16 mouse cellular contexts compared by ENCODE assay signal in genomic region chr5:30739595-30739994, GRCm38 (mm10). TPM values are rescaled to one million over a fixed set of nuclear protein-coding genes. Genes with fewer than 3 reads are reported as not detected.
DNase-seq lines count a peak whose midpoint lies in the region; ATAC-seq and TF ChIP-seq lines count a peak whose summit lies in the region.
"Had no signal": no experiment of that assay in that cellular context is flagged by ENCODE, and none has a peak within 500 bp of the region (broad histone marks: within the 10 kb centered on the region; RNA-seq: fewer than 3 reads in every experiment).

No protein-coding gene starts in this region.

- H3K27ac ChIP-seq in forebrain, embryonic 13.5 days: peak overlapping the region; percentile 85
- no peak overlapping the region for H3K27ac ChIP-seq in forebrain, embryonic 11.5 days (ENCODE audit: low read depth, low read length)
- H3K27ac ChIP-seq in midbrain, embryonic 12.5 days (replicated peaks): 0 out of 2 replicates have a peak overlapping the region, but pooled peaks have one; percentile 6
- H3K27ac ChIP-seq in midbrain, embryonic 15.5 days: no peak overlapping the region
- H3K27ac ChIP-seq: limb, embryonic 10.5 days; liver, embryonic 12.5 days; macrophage; stomach, postnatal 0 days had no signal

- H3K27me3 ChIP-seq in forebrain, embryonic 13.5 days: no peaks in the 10 kb centered on the region
- H3K27me3 ChIP-seq in forebrain, embryonic 11.5 days (ENCODE audit: control insufficient read depth, insufficient read depth, low read length): no peaks in the 10 kb centered on the region
- no peaks in the 10 kb centered on the region for H3K27me3 ChIP-seq in midbrain, embryonic 12.5 days
- H3K27me3 ChIP-seq in midbrain, embryonic 15.5 days (replicated peaks): no peaks in the 10 kb centered on the region

- intact Hi-C loops in left cerebral cortex, postnatal 4 days (cut with DNase I): no loop called here

- no peak for TF ChIP-seq CTCF in brain, embryonic 14.5 days (IDR thresholded peaks at IDR 0.05; ENCODE audit: borderline replicate concordance, extremely low read depth, insufficient read depth, insufficient read length)

- no peaks in the 10 kb centered on the region for H3K9me3 ChIP-seq in forebrain, embryonic 13.5 days (replicated peaks)
- no peaks in the 10 kb centered on the region for H3K9me3 ChIP-seq in forebrain, embryonic 11.5 days (ENCODE audit: control insufficient read depth, low read length)
- no peaks in the 10 kb centered on the region for H3K9me3 ChIP-seq in midbrain, embryonic 12.5 days
- no peaks in the 10 kb centered on the region for H3K9me3 ChIP-seq in midbrain, embryonic 15.5 days
- H3K9me3 ChIP-seq: heart, embryonic 12.5 days; limb, embryonic 10.5 days; liver, embryonic 12.5 days had no signal

- DNase-seq in forebrain, embryonic 11.5 days (ENCODE audit: low spot score): no peak
- peak; percentile 83 for DNase-seq in brain, embryonic 14.5 days (ENCODE audit: low read depth)
- peak; percentile 29 for DNase-seq in left cerebral cortex, postnatal 4 days
- DNase-seq: kidney, adult 18-20 months; kidney, postnatal 14 days; lung, embryonic 14.5 days; thymus, postnatal 36 days had no signal

- no peak for TF ChIP-seq POLR2A in brain, embryonic 14.5 days (IDR thresholded peaks at IDR 0.05; ENCODE audit: borderline replicate concordance, extremely low read depth, insufficient read depth, insufficient read length, poor library complexity, severe bottlenecking)

- ATAC-seq in forebrain, embryonic 13.5 days: peak; percentile 19; the same call in 1 of the 2 replicates
- ATAC-seq in forebrain, embryonic 11.5 days (replicated peaks; ENCODE audit: low FRiP score): no peak
- ATAC-seq in midbrain, embryonic 12.5 days (ENCODE audit: low FRiP score, low read depth): no peak
- no peak for ATAC-seq in midbrain, embryonic 15.5 days (replicated peaks)
- ATAC-seq in megakaryocyte progenitor cell, adult 5-6 weeks (replicated peaks; ENCODE audit: poor library complexity): no peak
- ATAC-seq: liver, embryonic 12.5 days had no signal

- WGBS in forebrain, embryonic 13.5 days: 60% methylated on average over 8 of the region's 8 CpGs
- WGBS in forebrain, embryonic 11.5 days: 79% methylated on average over 8 of the region's 8 CpGs
- 66% methylated on average over 8 of the region's 8 CpGs for WGBS in midbrain, embryonic 12.5 days
- 61% methylated on average over 8 of the region's 8 CpGs for WGBS in midbrain, embryonic 15.5 days

- H3K36me3 ChIP-seq in forebrain, embryonic 13.5 days (ENCODE audit: poor library complexity, severe bottlenecking): peaks cover 28% of the 10 kb centered on the region
- H3K36me3 ChIP-seq in forebrain, embryonic 11.5 days (ENCODE audit: control insufficient read depth, insufficient read depth, low read length): no peaks in the 10 kb centered on the region; the same call in 1 of the 2 replicates
- peaks cover 28% of the 10 kb centered on the region for H3K36me3 ChIP-seq in midbrain, embryonic 12.5 days
- 0 out of 2 replicates have a peak, but pooled peaks cover 3% of the 10 kb centered on the region for H3K36me3 ChIP-seq in midbrain, embryonic 15.5 days (replicated peaks)
- H3K36me3 ChIP-seq: heart, embryonic 12.5 days; limb, embryonic 10.5 days; liver, embryonic 12.5 days had no signal

- no peak overlapping the region for H3K4me3 ChIP-seq in forebrain, embryonic 13.5 days
- H3K4me3 ChIP-seq in forebrain, embryonic 11.5 days (ENCODE audit: low read depth, low read length): no peak overlapping the region
- no peak overlapping the region for H3K4me3 ChIP-seq in midbrain, embryonic 12.5 days
- no peak overlapping the region for H3K4me3 ChIP-seq in midbrain, embryonic 15.5 days
- H3K4me3 ChIP-seq: heart, embryonic 12.5 days; limb, embryonic 10.5 days; liver, embryonic 12.5 days had no signal

- no peak overlapping the region for H3K9ac ChIP-seq in forebrain, embryonic 13.5 days
- H3K9ac ChIP-seq in forebrain, embryonic 11.5 days (ENCODE audit: low read length): no peak overlapping the region
- no peak overlapping the region; the same call in 1 of the 2 replicates for H3K9ac ChIP-seq in midbrain, embryonic 12.5 days (replicated peaks)
- no peak overlapping the region for H3K9ac ChIP-seq in midbrain, embryonic 15.5 days
- H3K9ac ChIP-seq: heart, embryonic 12.5 days; liver, embryonic 12.5 days; lung, embryonic 14.5 days had no signal

- peaks cover 62% of the 10 kb centered on the region for H3K4me1 ChIP-seq in forebrain, embryonic 13.5 days
- peaks cover 11% of the 10 kb centered on the region; the same call in 1 of the 2 replicates for H3K4me1 ChIP-seq in forebrain, embryonic 11.5 days (replicated peaks; ENCODE audit: control insufficient read depth, insufficient read depth, low read length)
- H3K4me1 ChIP-seq in midbrain, embryonic 12.5 days: peaks cover 52% of the 10 kb centered on the region
- peaks cover 32% of the 10 kb centered on the region for H3K4me1 ChIP-seq in midbrain, embryonic 15.5 days
- H3K4me1 ChIP-seq: liver, embryonic 12.5 days had no signal

- no peak overlapping the region; the same call in 1 of the 2 replicates for H3K4me2 ChIP-seq in forebrain, embryonic 13.5 days
- no peak overlapping the region for H3K4me2 ChIP-seq in forebrain, embryonic 11.5 days (ENCODE audit: low read depth, low read length, severe bottlenecking)
- H3K4me2 ChIP-seq in midbrain, embryonic 12.5 days (replicated peaks): no peak overlapping the region
- no peak overlapping the region for H3K4me2 ChIP-seq in midbrain, embryonic 15.5 days
- H3K4me2 ChIP-seq: heart, embryonic 12.5 days; liver, embryonic 12.5 days; lung, embryonic 14.5 days had no signal

RNA-seq across cellular contexts. Expression of gene Dpysl5, which starts 28.2 kb away (rescaled TPM):
- 118 and 134 TPM in 2 replicates for polyA plus RNA-seq in forebrain, embryonic 13.5 days (2015; fragmentation: Nextera tagmentation; extraction: Ambion mirVana)
- 91.8 and 97.0 TPM in 2 replicates for polyA plus RNA-seq in forebrain, embryonic 11.5 days (2014; fragmentation: Nextera tagmentation; extraction: Ambion mirVana)
- 136 and 153 TPM in 2 replicates for polyA plus RNA-seq in midbrain, embryonic 12.5 days (2016; fragmentation: Nextera tagmentation; extraction: Ambion mirVana)
- 280 and 293 TPM in 2 replicates for polyA plus RNA-seq in midbrain, embryonic 15.5 days (2015; fragmentation: Nextera tagmentation; extraction: Ambion mirVana)
- polyA plus RNA-seq in brain, embryonic 14.5 days (2012; rRNA removed): 368 and 444 TPM in 2 replicates
- total RNA-seq in left cerebral cortex, postnatal 4 days (2021): 100 to 1,000 TPM; 797 to 798 TPM
- total RNA-seq in megakaryocyte progenitor cell, adult 5-6 weeks (2015): not detected in 2 replicates
- not detected in 2 replicates for total RNA-seq in megakaryocyte progenitor cell, adult 5-6 weeks (2017)
- polyA plus RNA-seq: macrophage had no signal

Comparison
In these comparisons a context has a peak if more than half of its experiments do, and no peak if none do; other contexts are left out.
1. H3K27ac ChIP-seq: peak in forebrain, embryonic 13.5 days (single experiment) and midbrain, embryonic 12.5 days (single experiment); none in forebrain, embryonic 11.5 days (single experiment) and midbrain, embryonic 15.5 days (single experiment).